In the genomic region with DNA sequence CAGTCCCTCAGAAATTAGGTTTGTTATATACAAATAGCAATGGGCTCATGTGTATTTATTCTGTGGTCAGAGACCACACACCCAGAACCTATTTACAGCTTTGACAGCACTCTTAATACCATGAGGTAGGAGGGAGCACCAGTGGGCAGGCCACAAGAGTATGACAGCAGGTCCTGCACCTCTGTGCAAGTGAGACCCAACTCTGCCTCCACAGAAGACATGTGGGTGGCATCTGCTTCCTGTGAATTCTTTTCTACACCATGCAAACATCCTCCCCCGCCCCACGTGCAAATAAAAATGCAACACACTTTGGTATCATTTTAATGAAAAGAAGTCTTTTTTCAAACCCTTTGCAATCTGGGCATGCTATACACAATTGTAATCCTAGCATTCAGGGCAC, we compare ENCODE assay signal across 13 mouse cellular contexts.
A peak's percentile ranks its signal among the peaks of the same experiment; 100 is the strongest.
DNase-seq lines count a peak whose midpoint lies in the region; ATAC-seq and TF ChIP-seq lines count a peak whose summit lies in the region.
"Had no signal": no experiment of that assay in that cellular context is flagged by ENCODE, and none has a peak within 500 bp of the region (broad histone marks: within the 10 kb centered on the region; RNA-seq: fewer than 3 reads in every experiment).

No protein-coding gene starts in this region.

- H3K4me3 ChIP-seq in embryonic facial prominence, embryonic 12.5 days: no peak overlapping the region
- H3K4me3 ChIP-seq in embryonic facial prominence, embryonic 10.5 days: no peak overlapping the region
- no peak overlapping the region for H3K4me3 ChIP-seq in lung, embryonic 16.5 days (ENCODE audit: low read length)
- H3K4me3 ChIP-seq in lung, adult 2 months (replicated peaks; ENCODE audit: extremely low read depth, low read depth, low read length): no peak overlapping the region
- H3K4me3 ChIP-seq in embryonic facial prominence, embryonic 14.5 days (ENCODE audit: low read depth, low read length): no peak overlapping the region

- 0 out of 2 replicates have a peak overlapping the region, but pooled peaks have one; percentile 17 for H3K27ac ChIP-seq in embryonic facial prominence, embryonic 12.5 days
- no peak overlapping the region for H3K27ac ChIP-seq in embryonic facial prominence, embryonic 10.5 days (replicated peaks)
- peak overlapping the region; percentile 69 for H3K27ac ChIP-seq in lung, embryonic 16.5 days (ENCODE audit: low read length)
- peak overlapping the region; percentile 61 for H3K27ac ChIP-seq in embryonic facial prominence, embryonic 14.5 days (replicated peaks; ENCODE audit: low read depth, low read length)
- H3K27ac ChIP-seq: macrophage had no signal

- DNase-seq in embryonic facial prominence, embryonic 10.5 days (ENCODE audit: low spot score): no peak
- DNase-seq in lung, adult 2 months: no peak
- DNase-seq in embryonic facial prominence, embryonic 14.5 days (ENCODE audit: low spot score): no peak
- DNase-seq in thymus, postnatal 0 days (ENCODE audit: low spot score): peak; percentile 30
- DNase-seq in left cerebral cortex, adult 18-20 months (ENCODE audit: low spot score in 2 of 2): no peak
- DNase-seq: adrenal gland, postnatal 14 days; cerebellum, postnatal 10 days; midbrain, embryonic 14.5 days had no signal

- TF ChIP-seq CTCF in lung, adult 2 months (IDR thresholded peaks at IDR 0.05; ENCODE audit: insufficient read depth, low read length): no peak

- no peak for ATAC-seq in embryonic facial prominence, embryonic 12.5 days (ENCODE audit: insufficient number of reproducible peaks, insufficient read depth, low FRiP score, low TSS enrichment)
- ATAC-seq in lung, embryonic 16.5 days (ENCODE audit: low read depth): peak; percentile 44
- no peak for ATAC-seq in embryonic facial prominence, embryonic 14.5 days (ENCODE audit: low read depth)
- ATAC-seq in cerebellum, adult (ENCODE audit: insufficient number of reproducible peaks, low FRiP score, low TSS enrichment): no peak
- ATAC-seq: forebrain, embryonic 14.5 days had no signal

- H3K36me3 ChIP-seq in embryonic facial prominence, embryonic 12.5 days: 0 out of 2 replicates have a peak, but pooled peaks cover 4% of the 10 kb centered on the region
- no peaks in the 10 kb centered on the region for H3K36me3 ChIP-seq in embryonic facial prominence, embryonic 10.5 days (replicated peaks)
- no peaks in the 10 kb centered on the region; the same call in 1 of the 2 replicates for H3K36me3 ChIP-seq in lung, embryonic 16.5 days (ENCODE audit: control insufficient read depth, insufficient read depth, low read length)
- H3K36me3 ChIP-seq in embryonic facial prominence, embryonic 14.5 days (ENCODE audit: control insufficient read depth, insufficient read depth, low read length): no peaks in the 10 kb centered on the region; the same call in 1 of the 2 replicates

- 69% methylated on average over 2 of the region's 2 CpGs for WGBS in embryonic facial prominence, embryonic 12.5 days
- 73% methylated on average over 2 of the region's 2 CpGs for WGBS in embryonic facial prominence, embryonic 10.5 days
- 48% methylated on average over 2 of the region's 2 CpGs for WGBS in lung, embryonic 16.5 days
- WGBS in lung, adult 2 months: 48% methylated on average over 2 of the region's 2 CpGs
- 62% methylated on average over 2 of the region's 2 CpGs for WGBS in embryonic facial prominence, embryonic 14.5 days

- no peak overlapping the region for H3K9ac ChIP-seq in embryonic facial prominence, embryonic 12.5 days
- H3K9ac ChIP-seq in lung, embryonic 16.5 days (ENCODE audit: low read length): no peak overlapping the region
- H3K9ac ChIP-seq in embryonic facial prominence, embryonic 14.5 days (ENCODE audit: low read depth, low read length): no peak overlapping the region; the same call in 1 of the 2 replicates

- H3K4me1 ChIP-seq in embryonic facial prominence, embryonic 12.5 days: peaks cover 22% of the 10 kb centered on the region
- H3K4me1 ChIP-seq in embryonic facial prominence, embryonic 10.5 days: peaks cover 14% of the 10 kb centered on the region
- peaks cover 18% of the 10 kb centered on the region for H3K4me1 ChIP-seq in lung, embryonic 16.5 days (replicated peaks; ENCODE audit: control insufficient read depth, insufficient read depth, low read length)
- peaks cover 8% of the 10 kb centered on the region for H3K4me1 ChIP-seq in lung, adult 2 months (ENCODE audit: control insufficient read depth, insufficient read depth, low read length)
- H3K4me1 ChIP-seq in embryonic facial prominence, embryonic 14.5 days (ENCODE audit: control insufficient read depth, insufficient read depth, low read length): peaks cover 26% of the 10 kb centered on the region

- no peaks in the 10 kb centered on the region for H3K27me3 ChIP-seq in embryonic facial prominence, embryonic 12.5 days
- no peaks in the 10 kb centered on the region for H3K27me3 ChIP-seq in embryonic facial prominence, embryonic 10.5 days (replicated peaks; ENCODE audit: low read depth, poor library complexity, severe bottlenecking)
- no peaks in the 10 kb centered on the region for H3K27me3 ChIP-seq in lung, embryonic 16.5 days (ENCODE audit: control insufficient read depth, insufficient read depth, low read depth, low read length)
- H3K27me3 ChIP-seq in embryonic facial prominence, embryonic 14.5 days (replicated peaks; ENCODE audit: control insufficient read depth, insufficient read depth, low read length): no peaks in the 10 kb centered on the region

- no peak overlapping the region for H3K4me2 ChIP-seq in embryonic facial prominence, embryonic 12.5 days (replicated peaks)
- no peak overlapping the region for H3K4me2 ChIP-seq in lung, embryonic 16.5 days (ENCODE audit: low read depth, low read length)
- no peak overlapping the region for H3K4me2 ChIP-seq in embryonic facial prominence, embryonic 14.5 days (ENCODE audit: low read depth, low read length)

- no peak for TF ChIP-seq POLR2A in lung, adult 2 months (IDR thresholded peaks at IDR 0.05; ENCODE audit: borderline replicate concordance, extremely low read depth, low read depth, low read length)

- H3K9me3 ChIP-seq in embryonic facial prominence, embryonic 12.5 days: no peaks in the 10 kb centered on the region
- H3K9me3 ChIP-seq in embryonic facial prominence, embryonic 10.5 days: no peaks in the 10 kb centered on the region
- H3K9me3 ChIP-seq in lung, embryonic 16.5 days (ENCODE audit: control insufficient read depth, low read length): no peaks in the 10 kb centered on the region
- no peaks in the 10 kb centered on the region for H3K9me3 ChIP-seq in embryonic facial prominence, embryonic 14.5 days (ENCODE audit: control insufficient read depth, low read length)
